Mouse (Mus musculus): ENCODE measurements around the gene Uck1. TPM values are rescaled to one million over a fixed set of nuclear protein-coding genes. Genes with fewer than 3 reads are reported as not detected.

Uck1 gene
- total RNA-seq, 4 experiments from 2014 or later = 10.1 to 10.9 (median 10.7) TPM

DNA sequence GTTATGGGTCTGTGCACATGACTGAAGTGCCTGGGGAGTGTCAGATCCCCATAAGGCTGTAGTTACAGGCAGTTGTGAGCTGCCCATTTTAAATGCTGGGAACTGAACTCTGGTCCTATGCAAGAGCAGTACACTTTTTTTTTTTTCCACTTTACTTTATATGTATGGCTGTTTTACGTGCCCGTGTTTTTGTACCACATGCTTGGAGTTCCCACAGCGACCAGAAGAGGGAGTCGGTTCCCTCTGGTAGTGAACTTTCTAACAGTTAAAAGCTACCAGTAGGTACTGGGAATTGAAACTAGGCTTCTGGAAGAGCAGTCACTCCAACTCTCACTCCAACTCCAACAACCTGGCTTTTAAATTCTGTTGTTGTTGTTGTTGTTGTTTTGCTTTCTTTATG is 676 bp upstream of the Uck1 start:
- no peak for DNase-seq (ENCODE audit: low spot score in 2 of 2)

DNA sequence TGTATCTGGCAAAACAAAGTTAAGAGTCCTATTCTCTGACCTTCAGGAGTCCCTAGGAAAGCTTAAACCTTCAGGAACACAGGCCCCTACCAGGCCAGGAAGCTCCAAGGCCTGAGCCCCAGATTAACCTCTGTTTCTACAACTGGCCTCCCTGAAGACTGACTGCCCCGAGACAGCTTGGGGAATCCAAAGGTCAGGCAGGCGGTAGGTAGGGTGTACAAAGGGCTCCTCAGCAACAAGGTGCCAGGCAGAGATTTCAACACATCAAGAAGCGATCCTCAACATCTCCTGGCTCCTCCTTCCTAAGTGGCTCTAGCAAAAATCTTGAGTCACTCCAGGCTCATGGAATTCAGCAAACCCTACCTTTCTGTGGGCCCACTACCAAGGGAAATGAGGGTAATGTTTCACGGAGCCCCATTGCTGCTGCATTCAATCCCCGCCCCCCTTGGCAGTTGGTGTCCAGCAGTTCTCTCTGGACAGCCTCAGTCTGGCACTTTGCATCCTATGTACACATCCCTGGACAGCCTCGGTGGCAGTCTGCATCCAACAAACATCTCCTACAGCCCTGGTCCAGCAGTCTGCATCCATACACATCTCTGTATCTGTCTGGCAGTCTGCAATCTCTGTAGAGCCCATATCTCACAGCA is 949 bp downstream of the Uck1 start:
- DNase-seq (ENCODE audit: low spot score in 2 of 2) = no peak

DNA sequence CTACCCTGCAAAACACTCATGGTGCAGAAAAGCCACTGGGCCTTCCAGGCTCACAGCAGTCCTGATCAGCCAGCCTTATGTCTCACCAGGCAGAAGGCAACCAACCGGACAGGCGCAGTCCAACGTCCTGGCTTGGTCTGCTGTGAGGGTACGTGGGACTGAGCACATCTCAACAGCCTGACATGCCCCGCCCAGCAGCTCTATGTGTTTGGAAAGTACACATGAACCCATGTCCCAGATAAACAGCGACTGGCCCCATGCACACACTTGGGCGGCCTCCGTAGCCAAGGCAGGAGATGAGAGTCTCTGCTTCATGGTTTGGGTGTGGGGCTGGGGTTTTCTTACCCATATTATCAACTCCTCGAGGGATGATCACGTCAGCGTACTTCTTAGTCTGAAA is 3.7 kb downstream of the Uck1 start:
- no peak for DNase-seq (ENCODE audit: low spot score in 2 of 2)

DNA sequence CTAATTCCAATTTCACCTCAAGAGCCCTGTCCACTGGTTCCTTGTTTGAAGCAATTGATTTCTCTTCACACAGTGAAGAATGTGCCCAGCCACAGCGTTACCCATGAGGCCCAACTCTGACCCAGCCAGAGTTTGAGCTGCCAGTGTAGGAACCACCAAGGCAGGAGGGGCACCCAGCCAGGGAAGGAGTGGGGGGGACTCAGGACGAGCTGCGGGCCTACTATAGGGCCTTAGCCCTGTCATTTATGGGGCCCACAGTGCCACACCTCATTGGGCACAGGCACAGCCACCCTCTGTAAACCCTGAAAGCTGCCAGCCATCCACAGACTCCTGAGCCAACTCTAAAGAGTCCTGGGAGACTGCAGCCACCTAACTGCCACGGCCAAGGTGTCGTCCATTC is 5.4 kb downstream of the Uck1 start:
- DNase-seq (ENCODE audit: low spot score in 2 of 2) = no peak

- DNase-seq (ENCODE audit: low spot score in 2 of 2) = no peak
Measured at GRCm38 (mm10) chr2:32253352-32253751, 6.6 kb downstream of the Uck1 start.

DNA sequence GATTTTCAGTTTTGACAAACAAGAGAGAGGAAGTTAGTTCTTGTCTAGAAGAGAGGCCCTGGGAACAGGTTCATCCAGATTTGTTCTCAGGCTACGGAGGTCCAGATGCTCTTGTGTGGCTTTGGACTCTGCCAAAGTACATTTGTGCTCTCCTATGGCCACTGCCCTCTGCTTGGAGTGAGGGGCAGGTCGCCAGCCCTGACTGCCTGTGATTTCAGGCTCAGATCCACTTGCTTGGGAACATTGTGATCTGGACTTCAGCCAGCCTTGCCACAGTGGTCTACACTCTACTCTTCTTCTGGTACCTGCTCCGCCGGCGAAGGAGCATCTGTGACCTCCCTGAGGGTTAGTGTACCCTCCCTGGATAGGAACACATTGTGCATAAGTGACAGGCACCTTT is 7.3 kb downstream of the Uck1 start:
- DNase-seq (ENCODE audit: low spot score in 2 of 2) = no peak

GRCm38 (mm10) chr2:32251791-32252527 is 8.0 kb downstream of the Uck1 start:
- DNase-seq (ENCODE audit: low spot score in 2 of 2) = peak; percentile 28 to 53

DNA sequence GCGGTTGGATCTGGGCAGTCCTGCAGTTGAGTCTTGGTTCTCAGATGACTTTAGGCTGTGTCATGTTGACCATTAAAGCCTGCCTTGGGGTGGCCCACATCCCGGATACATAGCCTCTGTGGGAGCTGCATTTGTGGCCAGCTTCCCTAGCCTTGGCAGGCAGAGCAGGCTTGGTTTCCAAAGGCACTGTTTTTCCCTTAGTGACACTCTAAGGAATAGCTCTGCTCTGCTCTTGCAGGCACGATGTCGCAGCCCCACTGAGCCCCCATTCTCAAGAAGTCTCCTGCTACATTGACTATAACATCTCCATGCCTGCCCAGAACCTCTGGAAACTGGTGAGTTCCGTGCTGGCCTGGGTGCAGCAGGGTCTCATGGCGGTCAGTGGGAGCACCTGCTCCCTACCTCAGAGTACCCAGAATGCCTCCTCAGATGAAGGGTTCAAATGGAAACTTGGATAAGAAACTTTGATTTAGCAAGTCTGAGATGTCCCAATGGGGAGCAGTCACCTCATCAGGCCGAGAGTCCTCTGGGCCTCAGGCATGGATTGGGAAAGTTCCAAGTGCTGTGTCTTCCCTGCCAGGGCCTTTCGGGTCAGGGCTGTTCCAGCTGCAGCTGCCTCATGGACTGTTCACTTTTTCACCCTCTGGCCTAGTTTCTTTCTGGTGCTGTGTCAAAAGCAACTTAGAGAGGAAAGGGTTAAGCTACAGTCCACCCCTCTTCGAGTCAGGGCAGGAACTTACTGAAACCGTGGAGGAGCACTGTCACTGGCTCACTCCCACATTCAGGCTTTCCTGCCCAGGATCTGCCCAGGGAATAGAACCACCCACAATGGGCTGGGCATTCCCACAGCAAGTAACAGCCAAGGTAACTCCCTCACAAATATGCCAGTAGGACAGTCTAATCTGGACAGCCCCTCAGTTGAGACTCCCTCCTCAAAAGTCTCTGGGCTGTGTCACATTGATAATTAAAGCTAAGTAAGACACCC is 11.3 kb downstream of the Uck1 start:
- peak in 1 of 2 experiments; percentile 50 for DNase-seq (ENCODE audit: low spot score in 2 of 2)

- no peak for DNase-seq (ENCODE audit: low spot score in 2 of 2)
Measured at GRCm38 (mm10) chr2:32246741-32247140, 13.2 kb downstream of the Uck1 start.

DNA sequence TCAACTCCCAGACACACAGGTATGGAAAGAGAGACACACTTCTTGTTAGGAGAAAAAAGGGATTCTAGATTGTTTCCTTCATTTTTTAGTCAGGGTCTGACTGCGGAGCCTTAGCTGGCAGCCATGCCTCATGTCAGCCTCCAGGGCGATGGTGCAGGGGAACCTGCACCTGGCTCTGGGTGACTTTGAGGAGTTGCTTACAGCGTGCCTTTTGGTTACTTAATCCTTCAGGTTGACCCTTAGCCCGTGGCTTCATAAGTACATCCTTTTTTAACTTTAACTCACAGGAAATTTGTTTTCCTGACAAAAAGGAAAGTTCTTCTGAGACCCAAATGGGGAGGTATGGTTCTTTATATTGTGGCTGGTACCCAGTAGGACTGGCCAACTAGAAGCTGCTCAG is 17.0 kb downstream of the Uck1 start:
- DNase-seq (ENCODE audit: low spot score in 2 of 2) = no peak

DNA sequence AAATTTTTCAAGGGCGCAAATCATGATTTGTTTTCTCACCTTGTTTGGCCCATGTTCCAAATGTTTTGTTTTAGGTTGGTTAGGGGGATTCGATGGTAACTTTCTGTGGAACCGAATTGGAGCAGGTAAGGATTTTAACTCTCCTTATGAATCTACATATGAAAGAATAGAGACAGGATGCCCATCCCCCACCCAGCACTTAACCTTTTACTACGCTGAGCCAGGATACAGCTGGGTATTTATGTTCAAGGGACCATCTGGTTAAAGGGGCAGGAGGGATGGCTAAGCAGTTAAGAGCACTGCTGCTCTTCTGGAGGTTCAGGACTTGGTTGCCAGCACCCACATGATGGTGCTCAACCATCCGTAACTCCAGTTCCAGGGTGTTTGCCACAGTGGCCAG is 19.4 kb downstream of the Uck1 start:
- no peak for DNase-seq (ENCODE audit: low spot score in 2 of 2)

DNA sequence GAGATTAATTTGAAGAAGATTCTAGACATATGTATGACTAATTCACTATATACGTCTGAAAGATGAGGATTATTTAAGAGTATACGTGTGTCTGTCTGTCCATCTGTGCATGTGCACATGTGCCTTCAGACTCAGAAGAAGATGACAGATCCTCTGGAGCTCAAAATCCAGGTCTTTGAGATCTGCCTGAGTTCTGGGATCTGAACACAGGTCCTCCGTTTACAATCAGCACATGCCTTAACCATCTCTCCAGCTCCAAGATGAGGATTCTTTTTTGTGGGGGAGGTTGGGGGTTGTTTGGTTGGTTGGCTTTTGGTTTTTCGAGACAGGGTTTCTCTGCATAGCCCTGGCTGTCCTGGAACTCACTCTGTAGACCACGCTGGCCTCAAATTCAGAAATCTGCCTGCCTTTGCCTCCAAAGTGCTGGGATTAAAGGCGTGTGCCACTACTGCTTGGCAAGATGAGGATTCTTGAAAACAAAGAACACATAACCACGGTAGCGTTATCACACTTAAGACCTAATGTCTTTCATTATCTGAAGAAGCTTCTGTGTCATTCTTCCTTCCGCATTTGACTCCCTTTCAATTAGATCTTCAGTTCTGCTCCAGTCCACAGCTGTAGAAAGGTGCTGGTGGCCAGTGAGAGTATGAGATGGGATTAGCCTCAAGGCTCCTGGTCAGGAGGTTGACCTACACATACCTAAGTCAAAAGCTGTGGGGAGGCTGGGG is 21.1 kb downstream of the Uck1 start:
- no peak for DNase-seq (ENCODE audit: low spot score in 2 of 2)

DNA sequence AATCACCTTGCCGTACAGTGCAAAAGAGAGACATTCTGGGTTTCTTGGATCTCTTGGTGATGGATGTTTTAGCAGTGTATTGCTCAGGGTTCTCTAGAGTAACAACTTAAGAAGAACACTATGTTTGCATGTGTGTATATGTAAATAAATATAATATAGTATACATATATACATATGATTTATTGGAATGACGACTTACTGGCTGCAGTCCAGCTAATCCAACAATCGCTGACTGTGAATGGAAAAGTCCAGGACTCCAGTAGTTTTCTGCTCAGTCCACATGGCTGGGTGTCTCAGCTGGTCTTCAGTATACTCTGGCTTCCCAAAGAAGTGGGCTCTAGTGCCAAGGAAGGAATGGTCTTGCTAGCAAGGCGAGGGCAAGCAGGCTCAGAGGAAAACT is 22.4 kb downstream of the Uck1 start:
- no peak for DNase-seq (ENCODE audit: low spot score in 2 of 2)

GRCm38 (mm10) chr2:32236760-32237487 is 23.0 kb downstream of the Uck1 start:
- DNase-seq (ENCODE audit: low spot score in 2 of 2) = no peak

GRCm38 (mm10) chr2:32235886-32236759 is 23.8 kb downstream of the Uck1 start, which contains the start of gene Pomt1:
Gene Pomt1 (plus strand): TSS chr2:32236590.
- DNase-seq (ENCODE audit: low spot score in 2 of 2) = peak; percentile 78 to 88

GRCm38 (mm10) chr2:32235433-32235832 is 24.5 kb downstream of the Uck1 start:
- DNase-seq (ENCODE audit: low spot score in 2 of 2) = no peak

GRCm38 (mm10) chr2:32222057-32222456 is 37.9 kb downstream of the Uck1 start:
- DNase-seq (ENCODE audit: low spot score in 2 of 2) = no peak

- DNase-seq (ENCODE audit: low spot score in 2 of 2) = no peak
Measured at GRCm38 (mm10) chr2:32221577-32221976, 38.4 kb downstream of the Uck1 start.

- DNase-seq (ENCODE audit: low spot score in 2 of 2) = no peak
Measured at GRCm38 (mm10) chr2:32220969-32221368, 39.0 kb downstream of the Uck1 start.
